Mouse (Mus musculus) neural tube, embryonic 12.5 days (tissue): ENCODE results near the gene 1700014D04Rik. TPM values are rescaled to one million over a fixed set of nuclear protein-coding genes. Genes with fewer than 3 reads are reported as not detected.
"Not testable (repeated sequence)": the region's sequence is repeated elsewhere in the genome, so short reads cannot be mapped to it uniquely, and the experiment has no call there.

ENCODE experiments used
- ATAC-seq: fragments of 200-750 bp; cut with Nextera tagmentation; 2 replicates; pipeline ENCODE4 v1.8.0; 2017; ENCODE audit warnings: low read depth, mild to moderate bottlenecking, moderate TSS enrichment, moderate library complexity; ENCODE audit not compliant: low FRiP score
- H3K27ac ChIP-seq: fragments of 300-500 bp; sonication (generic); 2 replicates; pipeline ENCODE4 v1.5.1; 2016
- H3K27me3 ChIP-seq: fragments of 300-500 bp; sonication (generic); replicated peaks from 2 replicates; pipeline ENCODE4 v1.6.1; 2016; ENCODE audit warnings: mild to moderate bottlenecking
- H3K36me3 ChIP-seq: fragments of 300-500 bp; sonication (generic); 2 replicates; pipeline ENCODE4 v1.6.1; 2016; ENCODE audit warnings: mild to moderate bottlenecking
- H3K4me1 ChIP-seq: fragments of 300-500 bp; sonication (generic); 2 replicates; pipeline ENCODE4 v1.6.1; 2016
- H3K4me2 ChIP-seq: fragments of 300-500 bp; sonication (generic); replicated peaks from 2 replicates; pipeline ENCODE4 v1.6.1; 2016; ENCODE audit warnings: mild to moderate bottlenecking
- H3K4me3 ChIP-seq: fragments of 300-500 bp; sonication (generic); 2 replicates; pipeline ENCODE4 v1.5.1; 2016
- H3K9ac ChIP-seq: fragments of 300-500 bp; sonication (generic); 2 replicates; pipeline ENCODE4 v1.6.1; 2016; ENCODE audit warnings: mild to moderate bottlenecking
- H3K9me3 ChIP-seq: fragments of 300-500 bp; sonication (generic); 2 replicates; pipeline ENCODE4 v1.6.1; 2016; ENCODE audit warnings: mild to moderate bottlenecking
- WGBS: fragments of 180-500 bp; shearing (Covaris S2); methylation state at CpG from one replicate; pipeline ENCODE4 v1.1.7; 2016; 5-methylcytosine and 5-hydroxymethylcytosine counted together
- polyA plus RNA-seq: library from polyadenylated mRNA; unstranded; fragments of >200 nt; fragmentation: Nextera tagmentation; extraction: Ambion mirVana; gene quantifications from 2 replicates; pipeline ENCODE4 v1.2.1, GENCODE M21; 2016

The 1700014D04Rik gene
- polyA plus RNA-seq, 1 experiment from 2014 or later, result 0.09 TPM

DNA sequence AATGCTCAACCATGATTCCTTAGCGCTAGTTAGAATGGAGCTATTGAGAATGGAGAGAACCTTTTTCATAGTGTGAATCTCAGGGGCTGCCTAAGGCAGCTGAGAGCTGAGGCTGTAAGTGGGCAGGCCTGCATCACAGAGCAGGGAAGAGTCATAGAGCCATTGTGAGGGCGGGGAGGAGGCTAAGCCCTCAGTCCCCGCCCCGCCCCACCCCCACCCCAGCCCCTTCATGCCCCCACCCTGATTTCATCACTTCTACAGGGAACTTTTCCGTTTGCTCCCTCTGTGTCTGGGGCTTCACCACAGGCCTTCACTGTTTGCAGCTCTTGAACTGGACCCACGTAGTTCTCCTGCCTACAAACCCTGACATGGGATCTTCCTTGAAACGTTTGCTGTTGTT is 14.9 kb downstream of the 1700014D04Rik start, which contains the start of gene Spata31d1d:
Gene Spata31d1d (minus strand): TSS at position 101 of the 400 bp plus-strand sequence.
- H3K27ac ChIP-seq, result no peak within 1 kb of the TSS
- 47% methylated on average over 7 of the region's 7 CpGs for WGBS
- peaks cover 4% of the 10 kb centered on the region for H3K4me1 ChIP-seq
- no peaks in the 10 kb centered on the region for H3K27me3 ChIP-seq
- no peak within 1 kb of the TSS for H3K9ac ChIP-seq
- no peak for ATAC-seq
- no peaks in the 10 kb centered on the region for H3K36me3 ChIP-seq
- H3K4me3 ChIP-seq, result no peak within 1 kb of the TSS
- no peak within 1 kb of the TSS for H3K4me2 ChIP-seq
- H3K9me3 ChIP-seq, result no peaks in the 10 kb centered on the region

DNA sequence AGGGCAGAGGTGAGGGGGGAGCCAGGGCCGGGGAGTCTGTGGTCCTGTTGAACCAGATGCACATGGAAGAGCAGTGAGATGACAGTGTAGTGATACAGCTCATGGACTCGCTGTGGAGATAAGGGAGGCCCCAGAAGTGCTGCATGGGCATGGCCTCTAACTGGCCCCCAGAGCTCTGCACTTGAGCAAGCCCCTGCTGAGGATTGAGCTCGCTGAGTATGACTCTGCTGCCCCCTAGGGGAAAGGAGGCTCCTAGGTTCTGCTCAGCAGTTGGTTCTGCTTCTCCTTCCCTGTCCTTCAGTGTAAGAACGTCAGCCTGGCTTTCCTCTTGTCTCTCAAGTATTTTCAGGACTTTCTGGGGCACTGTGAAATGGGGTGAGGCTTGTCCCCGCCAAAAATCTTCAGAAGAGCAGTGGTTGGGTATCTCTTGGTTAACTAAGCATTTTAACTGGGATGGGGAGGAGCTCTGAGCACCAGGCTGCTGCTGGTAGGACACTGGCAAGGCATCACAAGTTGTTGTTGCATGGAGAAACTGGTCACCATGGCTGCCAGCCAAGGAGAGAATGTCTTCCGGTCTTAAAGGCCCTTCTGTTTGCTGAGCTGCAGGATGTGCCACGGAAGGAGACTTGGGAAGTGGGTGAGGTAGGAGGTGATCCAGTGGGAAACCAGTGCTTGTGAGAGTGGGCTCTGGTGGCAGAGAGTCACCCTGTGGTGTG is 18.0 kb downstream of the 1700014D04Rik start:
- Histone ChIP-seq H3K27ac (no peak overlapping the region), H3K4me2 (no peak overlapping the region), H3K4me1 (peaks cover 6% of the 10 kb centered on the region; the same call in 1 of the 2 replicates), H3K27me3 (no peaks in the 10 kb centered on the region; the same call in 1 of the 2 replicates), H3K9ac (no peak overlapping the region), H3K9me3 (no peaks in the 10 kb centered on the region), H3K36me3 (no peaks in the 10 kb centered on the region), H3K4me3 (no peak overlapping the region)
- WGBS, result 29% methylated on average over 7 of the region's 7 CpGs
- ATAC-seq, result peak; percentile 80

DNA sequence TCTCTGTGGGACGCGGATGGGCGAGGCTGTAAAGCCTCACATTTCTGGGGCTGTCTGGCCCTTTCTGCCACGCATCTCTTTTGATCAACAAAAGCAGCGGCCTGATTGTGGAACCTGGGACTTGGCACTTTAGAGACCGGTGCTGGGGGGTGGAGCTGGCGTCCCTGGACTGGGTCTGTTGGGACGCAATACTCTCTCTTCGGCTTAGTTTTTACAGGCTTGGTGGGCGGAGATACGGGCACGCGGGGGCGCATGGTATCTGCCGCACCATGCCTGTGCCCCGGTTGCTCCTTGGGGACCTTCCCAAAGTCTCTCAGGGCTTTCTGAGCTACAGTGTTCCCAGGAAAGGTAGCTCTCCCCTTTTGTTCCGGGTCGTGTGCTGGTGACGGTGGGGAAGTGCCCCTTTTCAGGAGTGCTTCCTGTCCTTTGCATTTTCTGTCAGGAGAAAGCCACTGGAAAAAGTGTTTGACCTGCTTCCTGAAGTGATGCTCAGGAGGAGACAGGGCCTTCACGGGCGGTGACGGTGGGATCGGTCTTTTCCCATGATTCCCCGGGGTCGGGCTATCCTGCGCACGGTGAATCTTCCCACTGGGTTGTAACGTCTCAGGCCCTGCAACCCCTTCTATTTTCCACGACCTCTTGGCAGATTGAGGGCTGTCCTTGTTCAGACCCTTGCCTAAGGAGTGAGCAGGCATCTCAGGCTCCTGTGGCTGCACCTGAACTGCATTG is 20.2 kb downstream of the 1700014D04Rik start:
- H3K36me3 ChIP-seq, result no peaks in the 10 kb centered on the region
- no peak overlapping the region for H3K9ac ChIP-seq
- 37% methylated on average over 29 of the region's 29 CpGs for WGBS
- peaks cover 6% of the 10 kb centered on the region; the same call in 1 of the 2 replicates for H3K4me1 ChIP-seq
- peak overlapping the region; percentile 45 for H3K4me2 ChIP-seq
- no peak for ATAC-seq
- H3K27me3 ChIP-seq, result no peaks in the 10 kb centered on the region; the same call in 1 of the 2 replicates
- H3K27ac ChIP-seq, result no peak overlapping the region
- no peaks in the 10 kb centered on the region for H3K9me3 ChIP-seq
- no peak overlapping the region for H3K4me3 ChIP-seq

DNA sequence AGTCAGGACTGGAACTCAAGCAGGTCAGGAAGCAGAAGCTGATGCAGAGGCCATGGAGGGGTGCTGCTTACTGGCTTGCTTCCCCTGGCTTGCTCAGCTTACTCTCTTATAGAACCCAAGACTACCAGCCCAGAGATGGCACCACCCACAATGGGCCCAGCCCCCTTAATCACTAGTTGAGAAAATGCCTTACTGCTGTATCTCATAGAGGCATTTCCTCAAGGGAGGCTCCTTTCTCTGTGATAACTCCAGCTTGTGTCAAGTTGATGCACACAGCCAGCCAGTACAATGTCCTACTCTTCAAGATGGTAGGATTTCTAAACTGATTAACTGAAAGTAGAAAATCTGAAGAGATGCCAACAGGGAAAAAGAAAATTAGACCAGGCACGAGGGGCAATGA is 24.5 kb downstream of the 1700014D04Rik start:
- 84% methylated on average over 1 of the region's 1 CpGs for WGBS
- H3K4me3 ChIP-seq, H3K27ac ChIP-seq, H3K36me3 ChIP-seq, H3K9ac ChIP-seq, H3K4me1 ChIP-seq, H3K27me3 ChIP-seq, H3K9me3 ChIP-seq, ATAC-seq, H3K4me2 ChIP-seq: not testable (repeated sequence)

DNA sequence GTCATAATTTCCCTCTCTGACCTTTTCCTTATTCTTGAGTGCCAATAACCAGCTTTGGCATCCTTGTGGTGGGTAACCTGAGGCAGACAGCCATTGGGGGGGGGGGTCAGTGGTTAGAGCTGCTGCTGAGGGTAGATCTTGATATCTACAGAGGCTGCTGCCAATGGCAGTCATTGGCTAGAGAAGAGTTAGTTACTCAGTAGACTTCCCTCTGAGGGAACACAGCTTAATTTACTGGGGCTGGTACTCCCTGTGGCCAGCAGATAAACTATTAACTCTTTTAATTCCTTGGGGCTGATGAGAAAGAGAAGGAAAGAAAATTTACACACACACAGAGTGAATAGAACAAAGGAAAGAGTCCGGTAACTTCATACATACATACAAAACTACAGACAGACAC is 27.1 kb downstream of the 1700014D04Rik start:
- H3K4me2 ChIP-seq, result no peak overlapping the region
- 100% methylated on average over 1 of the region's 1 CpGs for WGBS
- H3K9me3 ChIP-seq, result no peaks in the 10 kb centered on the region
- no peak overlapping the region for H3K4me3 ChIP-seq
- H3K27me3 ChIP-seq, result no peaks in the 10 kb centered on the region
- no peaks in the 10 kb centered on the region for H3K4me1 ChIP-seq
- H3K9ac ChIP-seq, result no peak overlapping the region
- H3K27ac ChIP-seq, result no peak overlapping the region
- no peak for ATAC-seq
- no peaks in the 10 kb centered on the region for H3K36me3 ChIP-seq

DNA sequence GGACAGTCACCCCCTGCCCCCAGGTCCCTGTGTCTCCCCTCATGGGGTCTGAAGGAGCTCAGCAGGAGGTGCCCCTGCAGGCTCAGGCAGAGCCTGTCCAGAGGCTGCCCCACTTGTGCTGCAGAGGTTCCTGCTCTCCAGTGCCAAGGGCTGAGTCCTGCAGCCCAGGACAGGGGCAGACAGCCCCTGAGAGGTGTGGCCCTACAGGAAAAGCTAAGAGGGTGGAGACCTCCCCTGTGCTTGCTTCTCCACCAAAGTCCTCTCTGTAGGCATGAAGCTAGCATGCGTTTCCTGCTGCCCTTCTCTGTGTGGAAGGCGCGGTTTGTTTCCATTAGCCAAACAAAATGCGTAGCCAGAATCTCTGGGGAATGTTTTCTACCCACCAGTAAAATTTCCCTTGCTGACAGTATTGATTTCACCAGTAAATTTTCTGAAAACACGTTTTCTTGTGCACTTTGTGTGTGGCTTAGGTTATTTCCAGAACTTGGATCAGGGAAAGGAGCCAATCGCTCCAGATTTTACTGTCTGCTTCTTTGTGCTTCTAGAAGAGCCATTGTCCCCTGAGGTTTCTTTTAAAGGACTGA is 27.6 kb downstream of the 1700014D04Rik start:
- H3K9me3 ChIP-seq, H3K4me1 ChIP-seq, H3K36me3 ChIP-seq, H3K27ac ChIP-seq, H3K4me2 ChIP-seq, H3K9ac ChIP-seq, H3K27me3 ChIP-seq, H3K4me3 ChIP-seq, ATAC-seq: not testable (repeated sequence)
- 40% methylated on average over 6 of the region's 6 CpGs for WGBS

DNA sequence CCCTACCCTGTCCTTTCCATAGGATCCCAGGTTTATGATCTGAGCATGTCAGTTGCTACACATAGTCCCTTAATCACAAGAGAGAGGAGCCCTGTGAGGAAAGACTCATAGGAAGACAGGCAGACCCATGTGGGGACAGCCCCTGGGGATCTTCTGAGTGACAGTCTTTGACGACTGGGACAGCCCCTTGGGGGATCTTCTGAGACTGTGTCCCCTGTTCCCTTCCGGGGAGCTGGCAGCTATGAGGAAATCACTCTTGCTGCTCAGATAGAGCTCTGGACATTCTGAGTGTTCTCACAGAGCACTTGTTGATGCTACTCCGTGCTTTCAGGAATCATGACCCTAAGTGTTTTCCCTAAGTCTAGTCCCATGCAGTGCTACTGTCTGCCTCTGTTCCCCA is 32.8 kb downstream of the 1700014D04Rik start:
- H3K4me3 ChIP-seq, result no peak overlapping the region
- no peak overlapping the region for H3K4me2 ChIP-seq
- no peaks in the 10 kb centered on the region for H3K36me3 ChIP-seq
- 51% methylated on average over 3 of the region's 3 CpGs for WGBS
- no peaks in the 10 kb centered on the region for H3K9me3 ChIP-seq
- H3K27ac ChIP-seq, result no peak overlapping the region
- no peak overlapping the region for H3K9ac ChIP-seq
- H3K4me1 ChIP-seq, result no peaks in the 10 kb centered on the region
- no peak for ATAC-seq
- H3K27me3 ChIP-seq, result no peaks in the 10 kb centered on the region

DNA sequence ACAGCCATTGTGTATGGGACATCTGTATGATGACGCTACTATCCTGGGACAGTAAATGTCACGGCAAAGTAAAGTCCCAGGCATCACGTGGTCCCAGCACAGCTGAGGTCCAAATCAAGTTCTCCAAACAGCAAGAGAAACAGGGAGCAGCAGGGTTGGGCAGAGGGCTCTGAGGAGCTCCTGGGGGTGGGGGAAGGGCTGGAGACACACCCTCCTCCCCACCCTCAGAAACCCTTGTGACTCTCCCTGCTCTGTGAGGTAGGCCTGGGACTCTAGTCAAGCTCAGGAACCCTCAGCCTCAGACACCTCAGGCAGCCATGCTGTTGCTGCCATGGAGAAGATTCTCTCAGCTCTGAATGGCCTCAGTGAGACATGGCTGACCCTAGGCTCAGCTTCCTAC is 34.6 kb downstream of the 1700014D04Rik start, which contains the start of gene Spata31d1b:
Gene Spata31d1b (plus strand): TSS at position 301 of the 400 bp plus-strand sequence.
- not testable (repeated sequence) for ATAC-seq, H3K36me3 ChIP-seq, H3K27ac ChIP-seq, H3K4me1 ChIP-seq, H3K4me2 ChIP-seq, H3K27me3 ChIP-seq, H3K9ac ChIP-seq, H3K4me3 ChIP-seq, H3K9me3 ChIP-seq
- 76% methylated on average over 3 of the region's 3 CpGs for WGBS

DNA sequence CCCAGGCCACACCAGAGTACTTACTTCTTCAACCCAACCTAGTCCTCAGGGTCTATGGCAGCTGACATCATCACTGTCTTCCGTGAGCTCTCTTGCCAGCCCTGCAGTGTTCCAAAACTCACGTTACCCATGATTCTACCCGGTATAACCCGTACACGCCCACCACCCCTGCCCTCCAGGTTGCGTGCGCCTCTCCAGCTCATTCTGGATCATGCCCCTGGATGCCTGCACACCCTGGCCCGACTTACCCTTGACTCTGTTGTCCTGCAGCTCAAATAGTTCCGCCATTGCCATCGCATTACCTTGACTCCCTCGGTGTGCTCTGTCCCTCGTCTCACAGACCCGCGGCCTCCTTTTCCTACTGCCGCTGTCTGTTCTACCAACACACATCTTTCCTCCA is 36.3 kb downstream of the 1700014D04Rik start, which contains the start of gene Spata31d1a:
Gene Spata31d1a (minus strand): TSS at position 101 of the 400 bp plus-strand sequence.
- H3K36me3 ChIP-seq, result no peaks in the 10 kb centered on the region
- 93% methylated on average over 15 of the region's 15 CpGs for WGBS
- H3K4me1 ChIP-seq, result no peaks in the 10 kb centered on the region
- no peak within 1 kb of the TSS for H3K27ac ChIP-seq
- H3K9ac ChIP-seq, result no peak within 1 kb of the TSS
- no peaks in the 10 kb centered on the region for H3K9me3 ChIP-seq
- H3K4me2 ChIP-seq, result no peak within 1 kb of the TSS
- no peak within 1 kb of the TSS for H3K4me3 ChIP-seq
- H3K27me3 ChIP-seq, result no peaks in the 10 kb centered on the region
- ATAC-seq, result no peak

DNA sequence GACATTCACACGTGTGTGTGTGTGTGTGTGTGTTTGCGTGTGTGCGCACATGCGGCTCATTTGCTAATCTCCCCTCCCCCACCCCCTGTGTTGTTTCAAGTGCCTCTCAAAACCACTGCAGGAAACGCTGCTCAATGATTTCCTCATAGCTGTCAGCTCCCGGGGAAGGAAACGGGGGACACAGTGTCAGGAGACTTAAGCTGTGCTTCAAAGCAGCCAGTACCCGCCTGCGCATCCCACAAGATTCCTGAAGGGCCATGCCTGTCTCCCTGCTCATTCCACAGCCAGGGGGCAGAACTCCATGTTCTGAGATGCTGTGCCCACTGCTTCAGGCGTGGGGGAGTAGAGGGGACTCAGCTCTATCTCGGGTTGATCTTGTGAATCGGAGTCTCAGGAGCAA is 42.0 kb downstream of the 1700014D04Rik start:
- ATAC-seq, result no peak
- H3K27ac ChIP-seq, result no peak overlapping the region
- H3K4me3 ChIP-seq, result no peak overlapping the region
- H3K4me1 ChIP-seq, result no peaks in the 10 kb centered on the region
- no peak overlapping the region for H3K9ac ChIP-seq
- H3K4me2 ChIP-seq, result no peak overlapping the region
- 66% methylated on average over 12 of the region's 12 CpGs for WGBS
- H3K9me3 ChIP-seq, result no peaks in the 10 kb centered on the region
- H3K36me3 ChIP-seq, result no peaks in the 10 kb centered on the region
- no peaks in the 10 kb centered on the region for H3K27me3 ChIP-seq

DNA sequence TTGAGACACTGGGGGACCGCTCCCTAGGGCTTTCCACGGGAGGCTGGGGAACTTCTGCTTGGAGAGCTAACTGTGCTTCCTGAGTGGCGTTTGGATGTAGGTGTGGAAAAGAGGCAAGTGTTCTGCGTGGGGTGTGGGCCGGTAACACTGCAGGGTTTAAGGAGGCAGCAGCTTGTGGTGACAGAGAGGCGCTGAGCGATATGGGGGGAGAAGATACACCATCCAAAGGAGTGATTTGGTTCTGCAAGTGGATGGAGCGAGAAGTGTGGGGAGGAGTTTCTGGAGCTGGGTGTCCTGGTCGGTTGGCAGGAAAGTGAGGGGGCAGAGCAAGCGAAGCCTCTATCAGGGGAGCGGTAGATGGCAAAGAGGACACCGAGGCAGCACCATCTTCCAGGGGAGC is 43.0 kb downstream of the 1700014D04Rik start:
- no peaks in the 10 kb centered on the region for H3K9me3 ChIP-seq
- no peak overlapping the region for H3K27ac ChIP-seq
- no peak overlapping the region for H3K9ac ChIP-seq
- no peak for ATAC-seq
- H3K4me1 ChIP-seq, result no peaks in the 10 kb centered on the region
- H3K36me3 ChIP-seq, result no peaks in the 10 kb centered on the region
- H3K27me3 ChIP-seq, result no peaks in the 10 kb centered on the region
- 87% methylated on average over 12 of the region's 12 CpGs for WGBS
- no peak overlapping the region for H3K4me2 ChIP-seq
- H3K4me3 ChIP-seq, result no peak overlapping the region

DNA sequence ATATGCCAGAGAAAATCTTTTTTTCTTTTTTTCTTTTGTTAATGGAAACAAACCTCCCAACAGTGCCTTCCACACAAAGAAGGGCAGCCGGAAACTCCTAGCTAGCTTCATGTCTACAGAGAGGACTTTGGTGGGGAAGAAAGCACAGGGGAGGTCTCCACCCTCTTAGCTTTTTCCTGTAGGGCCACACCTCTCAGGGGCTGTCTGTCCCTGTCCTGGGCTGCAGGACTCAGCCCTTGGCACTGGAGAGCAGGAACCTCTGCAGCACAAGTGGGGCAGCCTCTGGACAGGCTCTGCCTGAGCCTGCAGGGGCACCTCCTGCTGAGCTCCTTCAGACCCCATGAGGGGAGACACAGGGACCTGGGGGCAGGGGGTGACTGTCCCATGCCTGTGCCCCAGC is 46.4 kb downstream of the 1700014D04Rik start:
- not testable (repeated sequence) for H3K9me3 ChIP-seq, H3K4me2 ChIP-seq, H3K4me3 ChIP-seq, H3K4me1 ChIP-seq, H3K27ac ChIP-seq, H3K27me3 ChIP-seq, ATAC-seq, H3K9ac ChIP-seq, H3K36me3 ChIP-seq
- WGBS, result 74% methylated on average over 1 of the region's 1 CpGs
